In the genomic region with DNA sequence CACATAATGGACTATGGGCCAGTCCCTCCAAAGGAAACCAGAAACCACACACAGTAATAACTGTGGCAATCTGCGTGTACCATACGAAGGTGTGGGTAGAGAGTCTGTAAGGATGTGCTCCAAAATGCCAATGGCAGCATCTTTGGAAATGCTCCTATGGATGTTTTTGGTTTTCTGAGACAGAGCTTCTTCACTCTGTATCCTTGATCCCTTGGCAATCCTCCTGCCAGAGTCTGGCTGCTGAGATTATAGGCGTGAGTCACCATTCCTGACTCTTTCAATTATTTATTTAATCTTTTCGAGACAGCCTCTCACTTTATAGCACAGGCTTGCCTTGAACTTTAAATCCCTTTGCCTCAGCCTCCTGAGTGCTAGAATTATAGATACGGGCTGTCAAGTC, we compare ENCODE assay signal across 20 mouse cellular contexts. TPM values are rescaled to one million over a fixed set of nuclear protein-coding genes. Genes with fewer than 3 reads are reported as not detected.
DNase-seq lines count a peak whose midpoint lies in the region; TF ChIP-seq lines count a peak whose summit lies in the region.
"Had no signal": no experiment of that assay in that cellular context is flagged by ENCODE, and none has a peak within 500 bp of the region (broad histone marks: within the 10 kb centered on the region; RNA-seq: fewer than 3 reads in every experiment).

No protein-coding gene starts in this region.

- peak; percentile 50 for DNase-seq in urinary bladder, postnatal 14 days (ENCODE audit: low spot score)
- DNase-seq in urinary bladder, adult 2 months (ENCODE audit: low spot score) = no peak
- DNase-seq in Muller cell, postnatal 12 days (ENCODE audit: inconsistent ontology term) = peak; percentile 35
- DNase-seq in retina, embryonic 14.5 days (ENCODE audit: low spot score) = no peak
- no peak for DNase-seq in frontal cortex, postnatal 36 days (ENCODE audit: low spot score in 2 of 2)
- no peak for DNase-seq in kidney, postnatal 25 days
- DNase-seq: cerebellum, adult 11 months; cerebellum, postnatal 10 days; gastrocnemius, adult 2 months; heart, postnatal 14 days; kidney, adult 8-10 months; kidney, postnatal 14 days; right cerebral cortex, postnatal 14 days had no signal

- no peak overlapping the region for H3K4me3 ChIP-seq in embryonic fibroblast, embryonic 13.5 days (ENCODE audit: insufficient read depth, low read length)
- H3K4me3 ChIP-seq: forebrain, embryonic 10.5 days; gastrocnemius, adult 2 months; hindbrain, embryonic 12.5 days; limb, embryonic 12.5 days; lung, embryonic 15.5 days; neural tube, embryonic 12.5 days; stomach, embryonic 15.5 days had no signal

- H3K4me1 ChIP-seq in embryonic fibroblast, embryonic 13.5 days (ENCODE audit: control insufficient read depth, insufficient read depth, low read length) = peaks cover 11% of the 10 kb centered on the region
- H3K4me1 ChIP-seq: neural tube, embryonic 12.5 days had no signal

- TF ChIP-seq POLR2A in embryonic fibroblast, embryonic 13.5 days (IDR thresholded peaks at IDR 0.05; ENCODE audit: low read depth, low read length) = no peak

- peak overlapping the region; percentile 76; the same call in 1 of the 2 replicates for H3K27ac ChIP-seq in embryonic fibroblast, embryonic 13.5 days (ENCODE audit: insufficient read depth, low read length)
- H3K27ac ChIP-seq: forebrain, embryonic 10.5 days; gastrocnemius, adult 2 months; hindbrain, embryonic 12.5 days; limb, embryonic 12.5 days; lung, embryonic 15.5 days; neural tube, embryonic 12.5 days had no signal

- no peak for TF ChIP-seq CTCF in embryonic fibroblast, embryonic 13.5 days (IDR thresholded peaks at IDR 0.05; ENCODE audit: borderline replicate concordance, insufficient read depth, low read length)

RNA-seq across cellular contexts. Expression of a gene that starts 21.2 kb away (rescaled TPM):
- 15.8 and 27.2 TPM in 2 replicates for polyA plus RNA-seq in urinary bladder, adult 2 months (2012; rRNA removed)
- 6.4 and 8.0 TPM in 2 replicates for polyA plus RNA-seq in embryonic fibroblast, embryonic 13.5 days (2011; ENCODE audit: insufficient read length, low read depth, missing spikeins)

RNA-seq across cellular contexts. Expression of a gene that starts 50.2 kb away (rescaled TPM):
- polyA plus RNA-seq in urinary bladder, adult 2 months (2012; rRNA removed) = 86.8 and 101 TPM in 2 replicates
- 84.2 and 116 TPM in 2 replicates for polyA plus RNA-seq in embryonic fibroblast, embryonic 13.5 days (2011; ENCODE audit: insufficient read length, low read depth, missing spikeins)

Comparison
In these comparisons a context has a peak if more than half of its experiments do, and no peak if none do; other contexts are left out.
1. DNase-seq: peak in urinary bladder, postnatal 14 days (single experiment) and Muller cell, postnatal 12 days (single experiment); none in urinary bladder, adult 2 months (single experiment), retina, embryonic 14.5 days (single experiment), frontal cortex, postnatal 36 days (0 of 2) and kidney, postnatal 25 days (0 of 2).